Mouse (Mus musculus) neural tube, embryonic 15.5 days (tissue): ENCODE results near the gene Tcn2. TPM values are rescaled to one million over a fixed set of nuclear protein-coding genes. Genes with fewer than 3 reads are reported as not detected.
"Not testable (repeated sequence)": the region's sequence is repeated elsewhere in the genome, so short reads cannot be mapped to it uniquely, and the experiment has no call there.

Source experiments
- ATAC-seq: fragments of 200-750 bp; cut with Nextera tagmentation; 2 replicates; pipeline ENCODE4 v1.8.0; 2017; ENCODE audit warnings: mild to moderate bottlenecking, moderate TSS enrichment, moderate library complexity; ENCODE audit not compliant: low FRiP score
- H3K27ac ChIP-seq: fragments of 300-500 bp; sonication (generic); replicated peaks from 2 replicates; pipeline ENCODE4 v1.5.1; 2015; ENCODE audit warnings: mild to moderate bottlenecking, inconsistent platforms
- H3K27me3 ChIP-seq: fragments of 300-500 bp; sonication (generic); replicated peaks from 2 replicates; pipeline ENCODE4 v1.6.1; 2015; ENCODE audit warnings: inconsistent platforms
- H3K36me3 ChIP-seq: fragments of 300-500 bp; sonication (generic); 2 replicates; pipeline ENCODE4 v1.6.1; 2015; ENCODE audit warnings: inconsistent platforms
- H3K4me1 ChIP-seq: fragments of 300-500 bp; sonication (generic); 2 replicates; pipeline ENCODE4 v1.6.1; 2015; ENCODE audit warnings: inconsistent platforms
- H3K4me2 ChIP-seq: fragments of 300-500 bp; sonication (generic); 2 replicates; pipeline ENCODE4 v1.6.1; 2015; ENCODE audit warnings: inconsistent platforms, mild to moderate bottlenecking, moderate library complexity
- H3K4me3 ChIP-seq: fragments of 300-500 bp; sonication (generic); replicated peaks from 2 replicates; pipeline ENCODE4 v1.5.1; 2015; ENCODE audit warnings: mild to moderate bottlenecking, inconsistent platforms
- H3K9ac ChIP-seq: fragments of 300-500 bp; sonication (generic); replicated peaks from 2 replicates; pipeline ENCODE4 v1.6.1; 2015; ENCODE audit warnings: mild to moderate bottlenecking, inconsistent platforms
- H3K9me3 ChIP-seq: fragments of 300-500 bp; sonication (generic); replicated peaks from 2 replicates; pipeline ENCODE4 v1.6.1; 2016; ENCODE audit warnings: inconsistent platforms
- WGBS: fragments of 180-500 bp; shearing (Covaris S2); methylation state at CpG from one replicate; pipeline ENCODE4 v1.1.7; 2015; ENCODE audit warnings: mixed read lengths; 5-methylcytosine and 5-hydroxymethylcytosine counted together
- polyA plus RNA-seq: library from polyadenylated mRNA; unstranded; fragments of >200 nt; fragmentation: Nextera tagmentation; extraction: Ambion mirVana; gene quantifications from 2 replicates; pipeline ENCODE4 v1.2.1, GENCODE M21; 2015

Tcn2 gene
- polyA plus RNA-seq, 1 experiment from 2014 or later, result 24.6 TPM

DNA sequence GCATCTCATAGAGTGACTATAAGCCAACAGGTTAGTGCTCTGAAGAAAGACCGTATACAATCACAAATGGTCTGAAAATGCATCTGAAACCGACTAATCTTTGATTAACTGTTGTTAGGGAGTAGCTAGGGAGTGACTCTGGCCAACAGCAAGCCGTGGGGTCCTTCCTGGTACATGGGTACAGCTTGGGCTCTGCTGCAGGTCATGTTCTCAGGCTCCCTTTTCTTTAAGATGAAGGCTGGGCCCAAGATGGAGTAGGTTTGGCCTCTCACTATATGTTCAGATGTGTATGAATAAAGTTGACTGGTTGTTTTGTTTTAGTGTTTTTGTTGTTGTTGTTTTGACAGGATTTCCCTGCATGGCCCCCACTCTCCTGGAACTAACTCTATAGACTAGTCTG, 29.8 kb upstream of the Tcn2 start:
- H3K27me3 ChIP-seq, result no peaks in the 10 kb centered on the region
- no peak overlapping the region for H3K9ac ChIP-seq
- H3K36me3 ChIP-seq, result no peaks in the 10 kb centered on the region
- no peaks in the 10 kb centered on the region for H3K9me3 ChIP-seq
- peaks cover 27% of the 10 kb centered on the region for H3K4me1 ChIP-seq
- no peak overlapping the region for H3K4me3 ChIP-seq
- H3K27ac ChIP-seq, result no peak overlapping the region
- 78% methylated on average over 3 of the region's 3 CpGs for whole genome bisulfite sequencing
- ATAC-seq, result no peak
- no peak overlapping the region for H3K4me2 ChIP-seq

DNA sequence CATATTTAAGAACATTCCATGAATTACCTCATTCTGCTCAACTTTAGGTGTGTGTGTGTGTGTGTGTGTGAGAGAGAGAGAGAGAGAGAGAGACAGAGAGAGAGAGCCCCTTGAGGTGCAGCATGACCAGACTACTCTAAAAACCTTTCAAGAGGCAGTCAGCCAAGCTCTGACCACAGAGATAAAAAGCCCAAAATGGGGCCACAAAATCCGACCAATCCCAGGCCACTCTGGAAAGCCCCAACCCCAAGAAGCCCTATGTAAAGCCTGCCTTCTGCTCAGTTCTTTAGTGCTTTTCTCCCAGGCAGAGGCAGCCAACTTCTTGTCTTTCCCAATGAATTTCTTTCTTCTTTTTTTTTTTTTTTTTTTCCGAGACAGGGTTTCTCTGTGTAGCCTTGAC, 28.9 kb upstream of the Tcn2 start:
- Histone ChIP-seq H3K9ac (no peak overlapping the region), H3K27me3 (no peaks in the 10 kb centered on the region), H3K9me3 (no peaks in the 10 kb centered on the region), H3K4me3 (no peak overlapping the region), H3K27ac (no peak overlapping the region), H3K36me3 (no peaks in the 10 kb centered on the region), H3K4me1 (peaks cover 21% of the 10 kb centered on the region), H3K4me2 (no peak overlapping the region)
- 78% methylated on average over 2 of the region's 2 CpGs for WGBS
- no peak for ATAC-seq

DNA sequence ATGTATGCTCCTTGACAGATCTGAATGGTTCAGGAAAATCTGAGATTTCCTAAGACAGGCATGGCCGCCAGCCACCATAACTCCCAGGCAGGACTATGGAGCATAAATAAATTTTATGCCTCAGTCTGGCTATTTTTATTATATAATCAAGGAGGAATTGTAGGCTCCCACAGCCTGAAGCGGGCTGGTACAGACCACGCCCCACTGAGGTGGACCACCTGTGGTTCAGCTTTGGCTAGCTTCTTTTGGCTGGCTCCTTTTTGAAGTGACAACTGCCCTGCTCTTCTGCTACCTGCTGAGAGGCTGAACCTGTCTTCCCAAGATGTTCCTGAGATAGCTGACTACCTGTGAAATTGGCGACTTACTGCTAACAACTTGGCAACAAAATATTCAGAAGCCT, 23.4 kb upstream of the Tcn2 start:
- H3K27me3 ChIP-seq, H3K27ac ChIP-seq, ATAC-seq, H3K36me3 ChIP-seq, H3K9ac ChIP-seq, H3K9me3 ChIP-seq, H3K4me2 ChIP-seq, H3K4me3 ChIP-seq, H3K4me1 ChIP-seq: not testable (repeated sequence)
- 78% methylated on average over 4 of the region's 4 CpGs for WGBS

DNA sequence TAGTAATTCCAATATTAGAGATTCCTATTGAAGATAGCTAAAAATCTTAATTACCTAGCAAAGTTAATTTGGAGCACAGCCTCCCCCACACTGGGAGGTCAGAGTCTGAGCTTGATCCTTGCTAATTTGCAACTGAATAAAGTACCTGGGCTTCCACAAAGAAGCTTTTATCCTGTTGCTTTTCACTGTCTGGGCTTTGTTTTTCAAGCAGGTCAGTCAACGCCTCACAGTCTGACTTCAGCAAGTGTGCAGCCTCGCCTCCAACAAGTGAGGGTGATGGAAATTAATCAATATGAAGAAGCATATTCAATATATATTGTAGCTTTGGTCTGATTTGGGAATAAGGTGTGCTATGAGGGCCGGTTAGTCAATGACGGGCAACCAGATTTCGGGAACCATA, 22.9 kb upstream of the Tcn2 start:
- not testable (repeated sequence) for ATAC-seq

DNA sequence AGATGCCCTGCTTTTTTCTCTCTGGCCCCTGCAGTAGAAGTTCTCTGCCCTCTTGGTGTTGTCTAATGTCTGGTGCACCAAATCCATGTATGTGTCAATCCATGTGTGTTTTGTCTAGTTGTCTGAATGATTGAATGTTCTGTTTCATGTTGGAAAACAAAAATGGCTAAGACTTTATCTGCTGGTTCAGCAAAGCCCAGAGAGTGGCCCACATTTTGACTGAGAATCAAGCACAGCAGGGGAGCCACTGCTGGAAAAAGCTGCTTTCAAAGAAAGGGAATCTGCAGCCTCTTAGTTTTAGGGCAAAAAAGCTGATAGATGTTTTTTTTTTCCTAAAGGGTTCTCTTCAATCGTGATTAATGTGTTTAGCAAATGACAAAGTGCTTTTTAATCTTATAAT, 14.4 kb upstream of the Tcn2 start:
- Histone ChIP-seq H3K4me3 (no peak overlapping the region), H3K27me3 (peaks cover 3% of the 10 kb centered on the region; the same call in 1 of the 2 replicates), H3K4me2 (no peak overlapping the region), H3K27ac (no peak overlapping the region), H3K9ac (no peak overlapping the region), H3K4me1 (no peaks in the 10 kb centered on the region), H3K9me3 (no peaks in the 10 kb centered on the region), H3K36me3 (no peaks in the 10 kb centered on the region)
- 13% methylated on average over 1 of the region's 1 CpGs for WGBS
- ATAC-seq, result no peak

More for the DNA sequence above, 22.9 kb upstream of the Tcn2 start:
- not testable (repeated sequence) for H3K9ac ChIP-seq, H3K27me3 ChIP-seq, H3K27ac ChIP-seq, H3K36me3 ChIP-seq, H3K9me3 ChIP-seq, H3K4me3 ChIP-seq, H3K4me2 ChIP-seq, H3K4me1 ChIP-seq
- 76% methylated on average over 5 of the region's 5 CpGs for WGBS

DNA sequence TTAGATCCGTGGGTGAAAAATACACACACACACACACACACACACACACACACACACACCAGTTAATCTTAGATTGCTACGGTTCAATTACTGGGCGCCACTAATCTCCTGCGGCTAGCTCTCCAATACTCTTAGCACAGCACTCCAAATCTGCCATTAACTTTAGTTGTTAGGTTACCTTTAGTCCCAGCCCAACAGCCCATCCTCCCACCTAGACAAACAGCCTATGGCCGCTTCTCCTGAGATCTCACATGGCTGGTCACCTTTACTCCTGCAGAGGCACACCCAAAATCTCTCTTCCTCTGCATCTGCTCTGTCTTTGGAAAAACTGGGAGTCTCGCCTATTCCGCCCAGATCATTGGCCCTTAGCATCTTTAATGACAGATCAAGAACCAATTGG, 9.4 kb upstream of the Tcn2 start:
- no peak overlapping the region for H3K4me3 ChIP-seq
- no peaks in the 10 kb centered on the region for H3K4me1 ChIP-seq
- H3K9me3 ChIP-seq, result no peaks in the 10 kb centered on the region
- no peak overlapping the region for H3K9ac ChIP-seq
- ATAC-seq, result no peak
- H3K4me2 ChIP-seq, result no peak overlapping the region
- no peak overlapping the region for H3K27ac ChIP-seq
- 91% methylated on average over 7 of the region's 7 CpGs for WGBS
- H3K36me3 ChIP-seq, result no peaks in the 10 kb centered on the region
- H3K27me3 ChIP-seq, result peaks cover 3% of the 10 kb centered on the region; the same call in 1 of the 2 replicates

DNA sequence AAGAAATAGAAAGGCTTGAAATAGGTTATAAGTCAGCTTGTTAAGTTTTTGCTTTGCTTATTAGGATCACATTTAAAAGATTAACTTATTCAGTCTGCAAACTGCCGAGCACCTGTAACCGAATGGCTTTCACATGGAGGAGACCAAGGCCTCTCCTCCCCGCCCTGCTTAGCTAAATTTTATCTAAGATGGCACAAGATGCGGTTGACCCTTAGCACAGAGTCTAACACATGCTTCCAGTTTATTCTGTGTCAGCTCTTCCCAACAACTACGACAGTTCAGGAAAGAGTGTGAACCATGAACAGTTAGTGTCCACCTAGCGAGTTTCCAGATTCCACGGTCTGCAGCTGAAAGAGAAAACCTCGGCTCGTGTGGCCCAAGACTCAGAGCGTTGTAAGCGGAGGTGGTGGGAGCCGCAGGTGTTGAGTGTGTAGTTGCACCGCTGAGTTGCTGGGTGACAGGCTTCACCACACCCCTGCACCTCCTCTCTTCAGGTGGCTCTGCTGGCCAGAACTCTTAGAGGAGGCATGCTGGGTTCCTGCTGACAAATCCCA, 5.4 kb upstream of the Tcn2 start:
- Histone ChIP-seq H3K4me3 (no peak overlapping the region), H3K4me1 (peaks cover 2% of the 10 kb centered on the region; the same call in 1 of the 2 replicates), H3K27me3 (no peaks in the 10 kb centered on the region), H3K9ac (no peak overlapping the region), H3K4me2 (no peak overlapping the region), H3K9me3 (no peaks in the 10 kb centered on the region), H3K27ac (no peak overlapping the region), H3K36me3 (no peaks in the 10 kb centered on the region)
- 84% methylated on average over 13 of the region's 13 CpGs for WGBS
- no peak for ATAC-seq

DNA sequence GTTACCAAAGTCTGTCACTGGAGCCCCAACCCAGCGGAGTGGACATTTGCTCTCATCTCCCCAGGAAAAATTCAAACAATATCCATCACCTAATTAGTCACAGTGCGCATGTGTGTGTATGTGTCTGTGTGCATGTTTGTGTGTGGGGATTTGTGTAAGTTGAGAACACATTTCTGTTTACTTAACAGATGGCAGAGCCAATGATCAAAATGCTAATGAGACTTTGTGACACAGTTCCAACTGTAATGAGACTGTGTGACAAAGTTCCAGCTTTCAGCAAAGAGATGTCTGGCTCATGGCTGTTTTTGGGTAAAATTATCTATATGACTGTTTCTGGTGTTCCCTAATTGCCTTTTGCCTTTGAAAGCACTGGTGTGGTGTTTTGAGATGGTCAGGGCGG, 4.4 kb upstream of the Tcn2 start:
- no peaks in the 10 kb centered on the region for H3K27me3 ChIP-seq
- H3K36me3 ChIP-seq, result no peaks in the 10 kb centered on the region
- no peak overlapping the region for H3K4me3 ChIP-seq
- ATAC-seq, result no peak
- H3K9ac ChIP-seq, result no peak overlapping the region
- 80% methylated on average over 3 of the region's 3 CpGs for WGBS
- no peak overlapping the region for H3K27ac ChIP-seq
- H3K4me1 ChIP-seq, result peaks cover 10% of the 10 kb centered on the region
- no peaks in the 10 kb centered on the region for H3K9me3 ChIP-seq
- H3K4me2 ChIP-seq, result no peak overlapping the region

DNA sequence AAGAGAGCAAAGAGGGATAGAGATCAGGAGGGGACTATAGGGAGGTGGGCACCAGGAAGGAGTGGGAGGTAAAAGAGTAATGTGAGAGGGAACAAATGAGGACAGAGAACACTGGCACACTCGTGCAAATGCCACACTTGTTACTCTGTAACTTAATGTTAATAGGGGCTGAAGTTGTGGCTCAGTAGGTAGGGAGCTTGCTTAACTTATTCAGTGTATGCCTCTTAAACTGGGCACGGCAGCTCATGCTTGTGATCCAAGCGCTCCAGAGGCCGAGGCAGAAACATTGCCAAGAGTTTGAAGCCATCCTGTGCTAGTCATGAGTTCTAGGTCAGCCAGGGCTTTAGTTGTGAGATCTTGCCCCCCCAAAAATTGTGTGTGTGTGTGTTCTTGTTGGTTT, 3.2 kb upstream of the Tcn2 start:
- H3K36me3 ChIP-seq, result no peaks in the 10 kb centered on the region
- H3K4me1 ChIP-seq, result peaks cover 17% of the 10 kb centered on the region
- no peak overlapping the region for H3K9ac ChIP-seq
- no peak overlapping the region for H3K4me3 ChIP-seq
- H3K9me3 ChIP-seq, result no peaks in the 10 kb centered on the region
- WGBS, result 74% methylated on average over 4 of the region's 4 CpGs
- H3K4me2 ChIP-seq, result no peak overlapping the region
- no peak for ATAC-seq
- H3K27me3 ChIP-seq, result no peaks in the 10 kb centered on the region
- H3K27ac ChIP-seq, result no peak overlapping the region

DNA sequence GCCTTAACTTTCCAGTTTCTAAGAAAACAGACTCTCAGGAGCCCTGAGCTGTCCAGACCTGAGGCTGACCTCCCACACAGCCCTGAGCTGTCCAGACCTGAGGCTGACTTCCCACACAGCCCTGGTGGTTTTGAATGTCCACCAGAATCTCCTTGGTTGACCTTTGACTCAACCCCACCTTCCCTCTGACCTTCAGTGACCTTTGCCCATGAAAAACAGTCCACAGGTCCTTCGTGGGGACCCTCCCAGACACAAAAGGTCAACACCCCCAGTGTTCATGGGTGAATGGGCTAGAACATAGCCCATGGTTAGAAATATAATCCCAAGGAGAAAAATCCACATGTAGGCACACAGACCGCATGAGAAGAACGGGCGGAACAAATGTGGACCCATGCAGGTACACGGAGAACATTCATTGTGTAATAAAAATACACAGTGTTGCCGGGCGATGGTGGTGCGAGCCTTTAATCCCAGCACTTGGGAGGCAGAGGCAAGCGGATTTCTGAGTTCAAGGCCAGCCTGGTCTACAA, 1.9 kb upstream of the Tcn2 start:
- Histone ChIP-seq H3K4me3 (no peak overlapping the region), H3K27ac (no peak overlapping the region), H3K4me2 (no peak overlapping the region), H3K9ac (no peak overlapping the region), H3K9me3 (no peaks in the 10 kb centered on the region), H3K27me3 (no peaks in the 10 kb centered on the region), H3K36me3 (no peaks in the 10 kb centered on the region), H3K4me1 (peaks cover 17% of the 10 kb centered on the region)
- no peak for ATAC-seq
- WGBS, result 94% methylated on average over 9 of the region's 9 CpGs

DNA sequence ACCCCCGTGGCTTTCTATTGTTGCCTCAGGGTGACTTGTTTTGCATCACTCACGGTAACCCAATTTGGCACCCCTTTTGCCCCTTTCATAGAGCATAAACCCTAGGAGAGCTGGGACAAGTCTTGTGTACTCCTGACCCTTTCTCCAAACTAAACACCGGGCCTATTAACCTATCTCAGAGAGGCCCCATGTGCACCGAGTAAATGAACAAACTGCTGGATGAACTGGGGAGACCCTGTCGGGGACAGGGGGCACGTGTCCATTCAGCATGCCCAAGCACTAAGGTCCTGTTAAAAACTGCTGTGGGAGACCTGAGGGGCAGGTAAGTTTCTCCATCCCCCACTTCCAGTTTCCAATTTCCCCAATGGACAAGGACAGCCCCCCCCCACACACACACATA, 1.0 kb downstream of the Tcn2 start:
- Histone ChIP-seq H3K4me3 (peak overlapping the region; percentile 48), H3K9ac (peak overlapping the region; percentile 26; the same call in 1 of the 2 replicates), H3K4me2 (peak overlapping the region; percentile 84), H3K27ac (no peak overlapping the region), H3K27me3 (no peaks in the 10 kb centered on the region), H3K9me3 (no peaks in the 10 kb centered on the region), H3K36me3 (0 out of 2 replicates have a peak, but pooled peaks cover 9% of the 10 kb centered on the region), H3K4me1 (peaks cover 17% of the 10 kb centered on the region)
- no peak for ATAC-seq
- 27% methylated on average over 6 of the region's 6 CpGs for WGBS

DNA sequence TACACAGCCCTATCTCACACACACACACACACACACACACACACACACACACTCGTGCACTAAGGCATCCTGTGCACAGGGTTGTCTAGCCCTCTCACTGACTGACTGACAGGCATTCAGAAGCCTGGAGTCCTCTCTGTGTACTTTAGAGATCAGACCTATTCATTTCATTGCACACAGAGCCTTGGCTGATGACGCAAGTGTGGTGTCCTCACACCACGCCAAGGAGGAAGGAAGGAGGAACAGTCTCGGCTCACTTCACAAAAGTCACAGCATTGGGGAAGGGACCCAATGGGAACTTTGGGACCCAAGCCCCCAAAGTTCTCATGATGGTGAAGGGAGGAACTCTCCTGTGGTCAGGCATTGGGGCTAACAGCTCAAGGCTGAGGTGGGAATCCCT, 1.9 kb downstream of the Tcn2 start:
- peaks cover 17% of the 10 kb centered on the region for H3K4me1 ChIP-seq
- H3K4me2 ChIP-seq, result no peak overlapping the region
- H3K4me3 ChIP-seq, result no peak overlapping the region
- H3K9ac ChIP-seq, result no peak overlapping the region
- no peaks in the 10 kb centered on the region for H3K27me3 ChIP-seq
- no peak for ATAC-seq
- H3K36me3 ChIP-seq, result 0 out of 2 replicates have a peak, but pooled peaks cover 9% of the 10 kb centered on the region
- no peak overlapping the region for H3K27ac ChIP-seq
- WGBS, result 89% methylated on average over 4 of the region's 4 CpGs
- no peaks in the 10 kb centered on the region for H3K9me3 ChIP-seq
